Mouse (Mus musculus) forelimb bud, embryonic 11.5 days (tissue): ENCODE measurements around the gene Col12a1.
"Not testable (repeated sequence)": the region's sequence is repeated elsewhere in the genome, so short reads cannot be mapped to it uniquely, and the experiment has no call there.

Source experiments
- DNase-seq: peaks from one replicate; pipeline ENCODE4 v3.0.0-alpha.2; 2012; ENCODE audit warnings: low read depth, low spot score

Col12a1 gene

DNA sequence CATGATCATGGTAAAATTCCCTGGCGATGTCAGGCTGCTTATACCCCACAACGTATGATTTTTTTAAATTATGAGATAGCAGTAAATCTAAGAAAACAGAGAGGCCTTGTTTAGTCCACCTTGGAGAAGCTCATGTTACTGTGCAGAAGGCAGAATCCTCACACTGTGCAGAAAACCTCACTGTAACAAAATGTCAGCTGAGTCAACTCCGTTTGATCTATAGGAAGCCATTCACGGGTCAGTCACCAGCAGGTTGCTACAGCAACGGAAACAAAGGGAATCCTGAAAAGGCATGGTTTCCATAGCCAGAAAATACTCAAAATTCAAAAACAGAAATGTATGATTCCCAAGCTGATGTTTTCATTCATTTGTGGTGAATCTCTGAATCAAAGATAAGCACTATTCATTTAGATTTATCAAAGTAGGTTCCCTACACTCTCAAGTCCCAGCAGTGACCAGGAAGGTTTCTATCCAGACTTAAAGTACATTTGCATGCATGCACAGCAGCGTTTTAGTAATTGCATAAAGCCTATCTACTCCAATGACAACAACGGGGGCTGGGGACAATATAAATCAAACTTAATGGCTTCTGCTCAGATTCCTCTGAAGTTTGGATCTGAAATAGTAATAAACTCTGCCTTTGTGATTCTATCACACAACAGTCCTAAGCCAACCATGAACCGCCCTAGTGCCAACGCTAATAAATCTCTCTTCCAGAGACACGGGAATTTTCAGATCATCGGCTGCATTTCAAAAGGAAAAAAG, 28.7 kb downstream of the Col12a1 start:
- peak; percentile 29 for DNase-seq

DNA sequence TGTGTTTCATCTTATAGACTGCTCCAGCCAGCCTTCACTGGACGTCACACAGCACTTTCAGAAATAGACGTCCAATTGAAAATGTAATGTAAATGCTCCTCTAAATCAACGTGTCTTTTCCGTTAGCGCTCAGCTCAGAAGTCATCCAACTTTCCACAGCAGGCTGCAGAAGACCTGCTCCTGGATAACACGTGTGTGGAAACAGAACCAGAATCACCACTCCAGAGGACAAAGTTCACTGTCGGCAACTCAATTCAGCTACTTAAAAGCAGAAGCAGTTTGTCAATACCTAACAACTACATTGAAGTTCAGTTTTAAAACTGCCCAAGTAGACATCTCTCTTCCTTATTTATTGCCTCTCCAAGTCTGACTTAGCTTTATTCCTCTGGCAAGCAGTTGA, 29.3 kb downstream of the Col12a1 start:
- DNase-seq = no peak

DNA sequence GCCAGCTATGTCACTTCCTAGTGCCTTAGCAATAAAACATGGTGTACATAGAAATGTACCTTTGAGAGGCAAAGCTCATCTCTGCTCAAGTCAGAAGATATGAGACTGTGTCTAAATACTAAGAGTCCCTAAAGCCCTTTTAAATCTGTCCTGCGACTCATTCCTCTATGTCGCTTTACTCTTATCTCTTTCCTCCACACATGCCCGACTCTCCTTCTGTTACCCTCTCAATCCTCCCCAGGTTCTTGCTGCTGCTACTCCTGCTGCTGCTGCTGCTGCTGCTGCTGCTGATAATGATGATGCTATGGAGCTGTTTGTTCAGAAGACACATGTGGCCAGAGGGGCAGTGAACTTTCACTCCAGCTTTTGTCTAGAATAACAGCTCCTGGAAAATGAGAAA, 31.4 kb downstream of the Col12a1 start:
- DNase-seq = no peak

DNA sequence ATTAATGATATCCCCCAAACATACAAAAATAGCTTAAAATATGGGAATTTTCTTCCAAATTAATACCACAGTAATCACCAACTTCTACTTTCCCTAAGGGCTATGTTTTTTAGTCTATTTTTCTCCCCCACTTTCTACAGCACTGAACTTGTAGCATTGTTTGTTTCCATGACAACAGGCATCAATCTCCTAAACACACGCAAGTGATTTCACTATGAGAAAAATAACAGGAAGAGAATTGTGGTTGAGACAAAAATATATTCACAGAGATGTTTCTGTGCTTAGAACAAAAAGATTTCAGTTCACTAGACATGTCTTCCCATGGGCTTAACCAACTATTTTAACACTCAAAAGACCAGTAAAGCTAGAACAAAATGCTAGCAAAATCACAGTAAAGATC, 32.6 kb downstream of the Col12a1 start:
- no peak for DNase-seq

DNA sequence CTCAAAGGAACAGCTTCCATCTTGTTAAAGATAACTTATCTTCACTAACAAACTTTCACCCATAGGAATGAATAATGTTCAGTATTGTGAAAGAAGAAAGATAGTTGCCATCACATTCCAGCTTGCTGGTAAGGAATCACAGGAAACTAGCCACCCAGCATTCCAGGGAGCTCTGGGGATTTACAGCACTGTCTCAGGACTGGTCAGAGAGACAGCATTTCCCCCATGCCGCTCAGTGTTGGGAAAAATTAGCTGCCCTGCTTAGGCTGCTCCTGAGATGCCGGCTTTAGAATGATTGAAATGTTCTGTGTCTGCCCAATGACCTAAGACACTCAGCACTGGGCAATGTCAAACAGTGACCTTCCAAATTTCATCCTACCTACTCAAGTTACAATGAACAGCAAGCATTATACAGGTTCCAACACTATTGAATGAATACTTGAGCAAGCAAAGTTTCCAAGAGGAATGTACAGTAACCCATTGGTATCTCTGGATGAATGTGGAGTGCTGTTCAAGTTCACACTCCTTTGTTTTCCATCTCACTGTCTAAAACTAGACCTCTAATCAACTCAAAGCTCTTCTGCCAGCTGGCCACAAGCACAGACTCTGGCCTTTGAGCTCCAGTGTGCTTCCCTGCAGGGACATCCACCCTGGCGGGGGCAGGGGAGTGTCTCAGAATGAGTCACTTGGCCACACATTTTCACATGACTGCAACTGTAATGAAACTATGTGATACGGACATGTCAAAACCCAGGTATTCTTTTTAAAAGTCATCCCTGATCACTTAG, 38.0 kb downstream of the Col12a1 start:
- no peak for DNase-seq

DNA sequence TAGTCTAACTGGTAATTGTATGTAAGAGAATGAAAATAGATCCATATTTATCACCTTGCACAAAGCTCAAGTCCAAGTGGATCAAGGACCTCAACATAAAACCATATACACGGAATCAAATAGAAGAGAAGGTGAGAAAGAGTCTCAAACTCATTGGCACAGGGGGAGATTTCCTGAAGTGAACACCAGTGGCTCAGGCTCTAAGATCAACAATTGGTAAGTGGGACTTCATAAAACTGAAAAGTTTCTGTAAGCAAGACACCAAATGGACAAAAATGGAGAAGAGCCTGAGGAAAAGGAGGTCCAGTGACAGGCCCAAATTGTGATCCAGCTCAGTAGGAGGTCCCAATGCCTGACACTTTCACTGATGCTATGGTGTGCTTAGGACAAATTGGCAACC, 49.8 kb downstream of the Col12a1 start:
- DNase-seq = not testable (repeated sequence)

DNA sequence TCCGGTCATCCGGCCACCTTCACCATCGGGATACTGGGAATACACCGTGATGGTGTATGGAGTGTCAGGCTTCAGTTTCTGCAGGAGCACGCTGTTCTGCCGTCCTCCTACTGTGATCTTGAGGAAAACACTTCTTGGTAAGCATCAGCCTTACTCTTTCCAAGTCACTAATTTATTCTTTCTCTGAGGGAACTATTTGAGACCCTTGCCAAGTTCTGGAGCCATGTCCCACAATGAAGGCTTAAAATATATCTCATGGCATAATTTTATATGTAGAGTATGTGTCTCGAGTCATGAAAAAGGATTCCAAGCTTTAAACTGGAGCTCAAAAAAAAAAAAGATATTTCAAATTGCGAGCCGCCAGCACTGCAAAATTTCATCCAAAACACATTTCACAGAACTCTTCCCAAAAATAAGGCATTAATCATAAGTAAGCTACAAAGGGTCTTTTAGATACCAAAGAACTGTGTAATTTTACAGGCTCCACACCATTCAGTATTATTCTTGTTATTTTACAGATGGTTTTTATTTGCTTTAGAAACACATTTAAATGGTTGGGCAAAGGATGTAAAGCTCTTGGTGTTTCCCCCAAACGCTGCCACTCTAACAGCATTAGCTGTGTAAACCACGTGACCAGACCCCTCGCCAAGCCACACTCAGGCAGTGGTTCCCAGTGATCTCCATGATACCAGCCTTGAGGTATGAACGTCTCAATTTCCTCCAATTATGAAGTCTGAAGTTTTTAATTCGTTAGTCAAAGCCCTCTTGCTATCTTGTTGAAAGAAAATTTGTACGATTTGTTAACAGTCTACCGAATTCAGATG, 65.1 kb downstream of the Col12a1 start:
- DNase-seq = no peak

DNA sequence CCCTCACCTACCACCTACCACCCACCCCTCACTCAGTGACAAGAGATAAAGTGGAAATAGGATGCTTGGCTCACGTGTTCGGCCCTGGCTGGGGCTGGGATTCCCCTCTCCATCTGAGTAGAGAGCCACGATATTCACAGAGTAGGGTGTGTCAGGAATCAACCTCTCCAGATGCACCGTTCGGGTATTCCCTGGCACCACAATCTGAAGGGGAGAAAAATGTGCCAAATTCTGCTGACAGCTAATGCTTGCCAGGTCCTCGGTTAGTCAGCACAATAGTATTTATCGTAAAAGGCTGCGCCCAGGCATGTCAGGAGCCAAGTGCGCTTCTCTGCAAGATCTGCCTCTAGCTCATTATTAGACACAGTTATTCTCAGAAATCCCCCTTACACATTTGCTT, 70.0 kb downstream of the Col12a1 start:
- no peak for DNase-seq

DNA sequence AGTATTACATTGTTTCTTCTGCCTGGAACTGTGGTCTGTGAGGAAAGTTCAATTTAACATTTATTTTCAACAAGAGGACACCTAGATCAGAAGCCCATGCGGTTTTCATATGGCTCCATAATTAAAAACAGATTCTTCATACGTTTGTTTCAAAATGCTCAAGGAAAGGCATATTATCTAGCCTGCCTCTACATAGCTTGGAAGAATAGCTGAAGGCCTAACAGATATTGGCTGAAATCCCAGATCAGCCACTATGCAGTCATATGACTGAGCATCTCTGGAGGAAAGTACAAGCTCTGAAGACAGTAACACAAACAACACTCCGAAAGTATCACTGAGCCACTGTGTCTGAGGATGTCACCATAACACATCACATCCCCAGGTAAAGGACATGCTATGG, 72.9 kb downstream of the Col12a1 start:
- DNase-seq = peak; percentile 20

DNA sequence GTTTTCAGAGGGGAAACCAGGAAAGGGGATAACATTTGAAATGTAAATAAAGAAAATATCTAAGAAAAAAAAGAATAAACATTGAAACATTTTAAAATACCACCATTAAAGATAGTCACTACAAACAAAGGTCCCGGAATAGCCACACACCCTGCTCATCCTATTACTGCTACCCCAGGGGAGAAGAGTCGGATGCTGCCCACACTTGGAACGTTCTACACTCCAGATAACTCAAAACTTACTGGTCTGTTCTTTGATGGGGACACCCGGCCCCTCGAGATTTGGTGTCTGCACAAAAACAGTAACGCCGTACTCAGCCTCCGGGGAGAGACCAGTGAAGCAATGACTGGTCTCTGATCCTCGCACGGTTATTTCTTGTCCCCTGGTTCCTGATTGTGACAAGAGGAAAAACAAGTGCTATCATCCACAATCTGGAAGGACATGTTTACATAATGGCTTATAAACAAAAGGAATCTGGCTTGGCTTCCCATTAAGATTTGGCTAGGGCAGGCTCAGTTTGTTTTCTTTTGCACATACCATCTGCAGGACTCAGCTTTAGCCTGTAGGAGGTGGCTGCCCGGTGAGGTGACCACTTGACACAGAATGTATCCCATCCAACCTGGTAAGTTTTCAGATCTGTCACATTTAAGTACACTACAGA, 79.1 kb downstream of the Col12a1 start:
- no peak for DNase-seq

DNA sequence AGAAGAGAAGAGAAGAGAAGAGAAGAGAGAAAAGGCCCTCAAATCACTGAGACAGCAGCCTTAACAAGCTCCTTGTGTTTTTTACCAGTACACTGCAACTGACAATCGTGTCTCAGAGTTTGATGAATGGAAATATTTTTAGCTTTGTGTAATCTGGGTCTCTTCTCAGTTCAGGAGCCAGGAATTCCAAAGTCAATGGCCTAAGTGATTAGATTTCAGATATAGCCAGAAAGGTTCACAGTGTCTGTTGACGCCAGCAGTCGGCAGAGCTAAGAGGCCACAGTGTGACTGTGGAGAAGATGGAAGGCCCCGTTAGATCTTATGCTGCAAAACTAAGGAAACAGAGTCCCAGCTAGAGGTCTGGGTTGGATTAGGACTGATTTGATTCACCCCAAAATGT, 80.8 kb downstream of the Col12a1 start:
- no peak for DNase-seq

DNA sequence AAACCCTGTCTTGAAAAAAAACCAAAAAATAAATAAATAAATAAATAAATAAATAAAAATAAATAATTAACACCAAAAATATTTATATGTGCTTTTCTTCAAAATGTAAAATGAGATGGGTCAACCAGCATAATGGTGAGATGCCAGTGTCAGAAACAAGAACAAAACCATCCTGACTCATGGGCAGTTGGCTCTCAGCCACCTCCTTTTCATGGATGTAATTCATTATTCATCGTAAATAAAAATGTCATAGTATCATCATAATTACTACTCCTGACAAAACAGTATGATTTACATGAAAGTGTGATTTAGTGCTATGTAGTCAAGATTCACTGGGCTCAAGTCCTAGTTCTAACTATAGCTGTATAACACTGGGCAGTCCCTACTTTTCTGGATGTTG, 84.6 kb downstream of the Col12a1 start:
- DNase-seq = no peak

DNA sequence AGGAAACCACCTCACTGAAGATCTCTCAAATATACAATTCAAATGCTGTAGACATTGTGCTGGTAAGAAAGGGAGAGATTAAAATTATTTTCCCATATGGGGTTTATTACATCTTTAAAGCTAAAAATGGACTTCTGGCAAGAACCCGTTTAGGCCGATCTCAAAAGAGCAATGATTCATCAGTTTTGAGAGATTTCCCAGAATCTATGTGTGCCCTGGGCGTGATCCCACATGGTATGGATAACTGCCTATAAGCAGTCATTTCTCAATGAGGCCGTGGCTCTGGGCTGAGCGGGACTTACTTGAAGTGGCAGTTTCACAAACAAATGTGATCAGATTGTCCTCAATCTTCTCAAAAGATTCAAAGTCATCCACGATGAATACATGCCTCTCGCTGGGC, 87.4 kb downstream of the Col12a1 start:
- DNase-seq = no peak

DNA sequence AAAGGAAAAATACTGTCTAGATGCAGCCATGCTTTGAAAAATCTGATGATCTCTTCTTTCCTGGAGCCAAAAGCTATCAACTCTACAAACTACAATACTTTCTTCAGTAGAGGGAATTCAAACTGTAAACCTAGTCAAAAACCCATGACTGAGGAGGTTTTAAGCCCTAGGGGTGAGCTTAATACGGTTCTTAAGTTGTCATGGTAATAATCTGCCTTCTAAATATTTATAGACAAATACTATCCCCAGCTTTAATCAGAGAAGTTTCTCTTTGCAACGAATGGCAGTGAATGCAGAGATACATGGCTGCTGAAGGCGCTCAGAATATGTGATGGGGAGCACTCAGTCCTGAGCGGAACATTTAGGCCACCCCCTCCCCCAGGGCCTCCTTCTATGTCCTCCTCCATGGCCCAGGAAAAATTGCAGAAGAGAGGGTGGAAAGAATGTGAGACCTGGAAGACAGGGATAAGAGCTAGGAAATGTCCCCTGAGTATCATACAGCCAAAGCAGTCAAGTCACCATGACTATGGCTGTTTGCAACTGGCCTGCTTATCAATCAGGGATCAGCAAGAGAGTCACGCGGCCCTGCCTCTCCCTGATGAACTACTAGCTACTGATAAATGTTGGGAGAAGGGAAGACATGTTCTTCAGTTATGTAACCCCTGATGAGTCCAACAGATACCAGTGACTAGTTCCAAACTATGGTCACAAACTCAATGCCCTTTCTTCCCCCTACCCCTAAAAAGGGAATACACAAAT, 99.6 kb downstream of the Col12a1 start:
- DNase-seq = no peak

DNA sequence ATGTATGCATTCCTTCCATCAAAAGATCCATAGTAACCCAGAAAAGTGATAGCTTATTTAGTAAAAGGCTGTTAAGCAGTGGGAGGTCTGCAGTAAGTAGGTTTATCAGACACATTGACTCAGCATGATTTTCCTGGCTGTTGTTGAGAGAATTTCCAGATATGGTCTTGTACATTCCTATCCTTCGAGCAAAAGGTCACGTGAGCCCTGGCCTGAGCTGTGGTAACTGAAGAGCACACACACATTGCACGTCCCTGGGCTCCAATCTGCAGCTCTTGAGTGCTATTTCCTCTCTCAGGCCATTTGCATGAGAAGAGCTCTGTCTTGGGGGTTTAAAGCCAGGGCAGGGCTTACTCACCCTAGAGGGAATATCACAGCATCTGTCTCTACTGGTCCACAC, 101.3 kb downstream of the Col12a1 start:
- DNase-seq = peak; percentile 5

DNA sequence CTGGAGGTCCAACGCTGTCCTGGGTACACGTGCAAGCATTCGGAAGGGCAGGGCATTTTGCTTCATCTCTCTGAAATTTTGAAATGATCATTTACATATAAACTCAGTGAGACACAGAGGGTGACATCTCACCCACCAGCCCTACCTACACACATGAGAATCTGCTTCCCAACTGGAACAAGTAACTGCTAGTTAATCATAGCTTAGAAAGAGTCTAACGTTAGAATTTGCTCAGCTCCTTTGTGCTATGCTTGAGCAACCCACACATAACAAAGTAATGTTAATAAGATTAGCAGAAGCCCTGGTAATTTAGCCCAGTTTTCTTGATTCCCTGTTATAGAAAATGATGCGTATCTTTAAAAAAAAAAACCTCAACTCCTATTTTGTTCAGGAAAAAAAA, 102.6 kb downstream of the Col12a1 start:
- DNase-seq = no peak

DNA sequence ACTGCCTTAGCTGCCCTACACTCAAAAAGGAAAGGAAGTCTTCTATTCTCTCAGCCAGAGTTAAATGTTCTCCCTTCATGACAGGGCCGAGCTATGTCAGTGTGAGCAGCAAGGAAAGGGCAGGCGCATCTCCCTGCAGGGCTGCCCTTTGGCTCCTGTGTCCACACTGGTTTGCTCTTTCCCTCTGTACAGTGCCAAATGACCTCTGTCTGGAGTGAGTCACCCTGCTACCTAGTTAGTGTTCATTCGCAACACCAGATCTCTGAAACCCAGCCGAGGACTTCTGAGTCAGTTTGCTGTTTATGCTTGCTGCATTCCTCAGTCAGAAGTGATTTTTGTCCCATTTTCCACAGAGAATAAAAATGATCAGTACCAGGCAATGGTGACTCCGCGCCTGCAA, 108.3 kb downstream of the Col12a1 start:
- DNase-seq = no peak

DNA sequence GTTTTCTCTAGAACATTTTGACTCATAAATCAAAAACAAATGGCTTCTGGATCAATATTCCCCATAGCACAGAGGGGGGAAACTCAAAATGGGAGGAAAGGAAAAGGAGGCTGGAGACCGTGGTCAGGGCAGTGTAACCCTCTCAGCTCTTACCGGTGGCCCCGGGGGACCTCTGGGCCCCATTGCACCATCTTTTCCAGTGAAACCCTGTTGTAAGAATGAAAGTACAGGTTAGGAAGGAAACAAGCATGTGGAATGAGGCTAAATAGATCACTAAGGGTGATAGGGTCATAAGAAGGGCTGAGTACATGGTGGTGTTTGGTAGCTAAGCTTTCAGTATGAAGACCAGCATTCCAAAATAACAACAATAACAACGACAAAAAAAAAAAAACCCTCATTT, 109.0 kb downstream of the Col12a1 start:
- DNase-seq = no peak

DNA sequence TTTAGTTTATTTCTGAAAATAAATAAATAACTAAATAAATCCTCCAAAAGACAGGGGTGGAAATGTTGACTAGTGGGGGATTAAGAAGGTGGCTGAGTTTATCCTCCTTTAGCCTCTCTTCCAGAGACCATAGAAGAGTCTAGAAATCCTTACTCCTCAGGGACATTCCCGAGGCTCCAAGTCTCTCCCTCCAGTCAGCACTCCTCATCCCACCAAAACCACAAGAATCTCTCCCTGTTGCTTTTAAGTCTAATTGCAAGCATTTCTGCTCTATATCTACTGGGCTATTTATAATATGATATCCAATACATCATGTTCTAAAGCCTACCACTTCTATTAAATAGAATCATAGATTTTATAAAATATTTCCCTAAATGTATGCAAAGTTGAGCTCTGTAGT, 109.8 kb downstream of the Col12a1 start:
- no peak for DNase-seq

DNA sequence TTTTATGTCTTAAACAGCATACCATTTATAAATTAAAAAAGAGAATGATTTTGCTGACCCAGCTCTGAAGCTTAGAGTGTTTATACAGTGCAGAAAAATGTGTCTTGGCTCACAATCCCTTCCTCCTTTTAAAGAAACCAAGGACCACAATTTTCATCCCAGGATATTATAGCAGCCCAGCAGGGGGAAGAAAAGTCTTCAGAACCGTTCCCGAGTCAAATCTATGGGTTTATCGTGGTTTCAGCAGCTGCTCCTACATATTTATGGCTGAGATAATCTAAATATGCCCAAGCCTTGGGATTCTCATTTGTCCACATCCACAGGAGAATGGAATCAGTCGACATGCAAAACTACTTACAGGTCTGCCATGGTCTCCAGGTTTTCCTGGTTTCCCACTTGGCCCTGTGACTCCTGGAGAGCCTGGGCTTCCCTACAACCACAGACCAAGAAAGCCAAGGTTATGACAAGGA, 110.5 kb downstream of the Col12a1 start:
- no peak for DNase-seq

DNA sequence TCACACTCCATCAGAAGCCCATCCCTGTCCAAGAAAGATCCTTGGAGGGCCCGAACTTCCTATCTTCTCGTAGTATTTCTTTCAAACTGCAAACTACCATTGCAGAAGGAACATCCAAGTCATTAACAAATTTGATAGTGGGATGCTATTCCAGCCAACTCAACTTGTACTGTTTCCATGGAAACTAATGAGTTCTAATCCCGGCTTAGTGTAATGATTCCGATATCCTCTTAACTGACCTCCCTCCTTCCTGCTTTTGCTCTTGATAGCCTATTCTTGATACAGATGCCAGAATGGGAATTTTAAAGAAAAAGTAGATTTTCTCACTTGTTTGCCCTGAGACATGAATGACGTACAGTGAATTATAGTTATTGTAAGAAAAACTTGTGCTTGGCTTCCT, 112.5 kb downstream of the Col12a1 start:
- no peak for DNase-seq
